In the genomic region with DNA sequence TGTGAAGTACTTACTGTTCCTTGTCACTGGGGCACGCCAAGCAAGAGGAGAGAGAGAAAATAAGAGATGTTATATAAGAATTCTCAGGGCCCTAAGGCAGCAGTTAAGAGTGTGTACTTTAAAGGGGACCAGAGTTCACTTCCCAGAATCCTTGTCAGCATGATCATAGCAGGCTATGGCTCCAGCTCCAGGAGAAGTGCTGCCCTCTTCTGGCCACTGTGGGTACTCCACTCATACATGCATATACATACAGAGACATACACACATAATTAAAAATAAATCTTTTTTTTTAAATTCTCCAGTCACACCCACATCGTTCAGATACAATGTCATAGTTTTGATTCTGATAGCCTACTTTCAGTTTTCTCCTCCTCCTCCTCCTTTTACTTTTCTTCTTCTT, we compare ENCODE assay signal across 25 mouse cellular contexts. TPM values are rescaled to one million over a fixed set of nuclear protein-coding genes. Genes with fewer than 3 reads are reported as not detected.
DNase-seq lines count a peak whose midpoint lies in the region; ATAC-seq and TF ChIP-seq lines count a peak whose summit lies in the region.
"Had no signal": no experiment of that assay in that cellular context is flagged by ENCODE, and none has a peak within 500 bp of the region (broad histone marks: within the 10 kb centered on the region; RNA-seq: fewer than 3 reads in every experiment).

No protein-coding gene starts in this region.

- 51% methylated on average over 2 of the region's 2 CpGs for WGBS in liver, embryonic 14.5 days (ENCODE audit: insufficient replicate concordance)

- no peaks in the 10 kb centered on the region for H3K36me3 ChIP-seq in liver, embryonic 14.5 days (replicated peaks; ENCODE audit: control insufficient read depth, insufficient read depth, low read depth)
- H3K36me3 ChIP-seq in ES-Bruce4 (ENCODE audit: control insufficient read depth, insufficient read depth, low read length, poor library complexity, severe bottlenecking): no peaks in the 10 kb centered on the region
- H3K36me3 ChIP-seq: embryonic facial prominence, embryonic 10.5 days; forebrain, embryonic 12.5 days; heart, embryonic 10.5 days; hindbrain, embryonic 12.5 days; limb, embryonic 13.5 days; stomach, embryonic 15.5 days had no signal

- intact Hi-C loops in gastrocnemius, adult 2 months (cut with DNase I): no loop called here

- no peak overlapping the region for H3K9ac ChIP-seq in liver, embryonic 14.5 days (replicated peaks)
- no peak overlapping the region for H3K9ac ChIP-seq in ES-Bruce4 (ENCODE audit: low read depth, poor library complexity, severe bottlenecking)
- H3K9ac ChIP-seq: forebrain, embryonic 12.5 days; hindbrain, embryonic 12.5 days; limb, embryonic 13.5 days; stomach, embryonic 15.5 days had no signal

- no peak for TF ChIP-seq EP300 in liver, embryonic 14.5 days (IDR thresholded peaks at IDR 0.05; ENCODE audit: low read depth)
- TF ChIP-seq EP300 in ES-Bruce4 (IDR thresholded peaks at IDR 0.05; ENCODE audit: insufficient read depth, low read depth, low read length): no peak

- peak; percentile 14; the same call in 1 of the 2 replicates for TF ChIP-seq CTCF in gastrocnemius, adult 2 months (IDR thresholded peaks at IDR 0.05)
- peak; percentile 34; the same call in 1 of the 2 replicates for TF ChIP-seq CTCF in liver, embryonic 14.5 days (IDR thresholded peaks at IDR 0.05; ENCODE audit: low read depth)
- peak; percentile 34 for TF ChIP-seq CTCF in ES-Bruce4 (IDR thresholded peaks at IDR 0.05; ENCODE audit: low read depth, low read length)
- peak; percentile 20 for TF ChIP-seq CTCF in cortical plate, adult 2 months (IDR thresholded peaks at IDR 0.05; ENCODE audit: extremely low read depth, insufficient read depth, low read length)

- H3K27ac ChIP-seq in gastrocnemius, adult 2 months: no peak overlapping the region
- H3K27ac ChIP-seq in liver, embryonic 14.5 days: no peak overlapping the region
- no peak overlapping the region for H3K27ac ChIP-seq in ES-Bruce4 (ENCODE audit: insufficient read depth, low read length)
- H3K27ac ChIP-seq in cortical plate, adult 2 months (ENCODE audit: insufficient read depth, low read length): no peak overlapping the region
- H3K27ac ChIP-seq: embryonic facial prominence, embryonic 10.5 days; forebrain, embryonic 12.5 days; heart, embryonic 10.5 days; hindbrain, embryonic 12.5 days; limb, embryonic 13.5 days; stomach, embryonic 15.5 days had no signal

- no peak for DNase-seq in gastrocnemius, adult 2 months
- no peak for DNase-seq in gastrocnemius, postnatal 25 days
- DNase-seq in liver, embryonic 14.5 days (ENCODE audit: low read depth in 3 of 3, low spot score in 3 of 3): no peak
- no peak for DNase-seq in liver
- no peak for DNase-seq in gastrocnemius, adult 8-10 months (ENCODE audit: low spot score in 2 of 2)
- DNase-seq: adrenal gland, postnatal 25 days; cerebellum, adult 11-12 months; gastrocnemius, postnatal 36 days; kidney, adult 9 months; kidney, postnatal 4 days; right cerebral cortex, postnatal 25 days; thymus, postnatal 25 days had no signal

- H3K4me2 ChIP-seq in liver, embryonic 14.5 days (ENCODE audit: low read depth): no peak overlapping the region
- H3K4me2 ChIP-seq: forebrain, embryonic 12.5 days; hindbrain, embryonic 12.5 days; limb, embryonic 13.5 days; stomach, embryonic 15.5 days had no signal

- ATAC-seq in liver, embryonic 14.5 days (ENCODE audit: insufficient read depth): no peak
- ATAC-seq in megakaryocyte progenitor cell, adult 5-6 weeks (replicated peaks; ENCODE audit: poor library complexity): no peak
- ATAC-seq: activated CD4-positive, CD25-positive, alpha-beta regulatory T cell, adult 4 months; inflammation-experienced regulatory T-cells, adult 6 months had no signal

- no peak for TF ChIP-seq POLR2A in ES-Bruce4 (IDR thresholded peaks at IDR 0.05; ENCODE audit: insufficient read depth, low read length)
- no peak for TF ChIP-seq POLR2A in cortical plate, adult 2 months (IDR thresholded peaks at IDR 0.05; ENCODE audit: extremely low read depth, insufficient read depth, low read length)

- no peak overlapping the region for H3K4me3 ChIP-seq in gastrocnemius, adult 2 months
- no peak overlapping the region for H3K4me3 ChIP-seq in liver, embryonic 14.5 days (ENCODE audit: insufficient read depth in 1 of 2, low read depth in 2 of 2, low read length in 2 of 2)
- no peak overlapping the region for H3K4me3 ChIP-seq in ES-Bruce4 (ENCODE audit: low read depth, low read length)
- no peak overlapping the region for H3K4me3 ChIP-seq in cortical plate, adult 2 months (ENCODE audit: insufficient read depth, low read length)
- H3K4me3 ChIP-seq: embryonic facial prominence, embryonic 10.5 days; forebrain, embryonic 12.5 days; heart, embryonic 10.5 days; hindbrain, embryonic 12.5 days; limb, embryonic 13.5 days; stomach, embryonic 15.5 days had no signal

- no peaks in the 10 kb centered on the region for H3K9me3 ChIP-seq in liver, embryonic 14.5 days (ENCODE audit: control insufficient read depth, low read length)
- 0 out of 2 replicates have a peak, but pooled peaks cover 2% of the 10 kb centered on the region for H3K9me3 ChIP-seq in ES-Bruce4 (replicated peaks; ENCODE audit: control insufficient read depth, insufficient read depth, low read length, poor library complexity, severe bottlenecking)
- H3K9me3 ChIP-seq: forebrain, embryonic 12.5 days; heart, embryonic 10.5 days; stomach, embryonic 15.5 days had no signal

- H3K4me1 ChIP-seq in liver, embryonic 14.5 days (replicated peaks; ENCODE audit: control insufficient read depth in 2 of 2, insufficient read depth in 2 of 2, low read length in 1 of 2): no peaks in the 10 kb centered on the region
- no peaks in the 10 kb centered on the region for H3K4me1 ChIP-seq in ES-Bruce4 (ENCODE audit: control insufficient read depth, insufficient read depth, low read length)
- no peaks in the 10 kb centered on the region for H3K4me1 ChIP-seq in cortical plate, adult 2 months (ENCODE audit: control insufficient read depth, insufficient read depth, low read length)
- H3K4me1 ChIP-seq: forebrain, embryonic 12.5 days; heart, embryonic 10.5 days; hindbrain, embryonic 12.5 days; limb, embryonic 13.5 days; stomach, embryonic 15.5 days had no signal

- no peaks in the 10 kb centered on the region for H3K27me3 ChIP-seq in liver, embryonic 14.5 days (ENCODE audit: control insufficient read depth, insufficient read depth, low read length)
- H3K27me3 ChIP-seq in ES-Bruce4 (ENCODE audit: control insufficient read depth, insufficient read depth, low read length, poor library complexity, severe bottlenecking): no peaks in the 10 kb centered on the region
- H3K27me3 ChIP-seq: forebrain, embryonic 12.5 days; hindbrain, embryonic 12.5 days; limb, embryonic 13.5 days; stomach, embryonic 15.5 days had no signal

RNA-seq across cellular contexts. Expression of a gene that starts 29.8 kb away (rescaled TPM):
- total RNA-seq in gastrocnemius, adult 2 months (2021): not detected
- total RNA-seq in gastrocnemius, postnatal 25 days (2021): under 1 TPM in 1 of 2 experiments, not detected in 1; 0.11 TPM
- polyA plus RNA-seq in liver, embryonic 14.5 days (2012; rRNA removed): 0.03 TPM in 1 of 2 replicates, not detected in the other
- not detected in 2 replicates for polyA plus RNA-seq in liver, embryonic 14.5 days (2014; fragmentation: Nextera tagmentation; extraction: Ambion mirVana)
- polyA plus RNA-seq in ES-Bruce4 (2011; ENCODE audit: insufficient read depth, insufficient read length, low read depth, missing spikeins): not detected in 2 replicates
- 256 and 278 TPM in 2 replicates for polyA plus RNA-seq in cortical plate, adult 2 months (2012; rRNA removed)
- total RNA-seq in megakaryocyte progenitor cell, adult 5-6 weeks (2015): not detected in 2 replicates
- not detected in 2 replicates for total RNA-seq in megakaryocyte progenitor cell, adult 5-6 weeks (2017)
- total RNA-seq in gastrocnemius, adult 8-10 months (2022): under 1 TPM in 1 of 4 experiments, not detected in 3; 0.05 TPM
- total RNA-seq: gastrocnemius, postnatal 36 days had no signal
- polyA plus RNA-seq: activated CD4-positive, CD25-positive, alpha-beta regulatory T cell, adult 4 months; heart, embryonic 10.5 days; heart, postnatal 0 days; inflammation-experienced regulatory T-cells, adult 6 months; liver, embryonic 16.5 days had no signal
